Mouse (Mus musculus): Measurements from ENCODE around the gene Pomgnt2.

DNA sequence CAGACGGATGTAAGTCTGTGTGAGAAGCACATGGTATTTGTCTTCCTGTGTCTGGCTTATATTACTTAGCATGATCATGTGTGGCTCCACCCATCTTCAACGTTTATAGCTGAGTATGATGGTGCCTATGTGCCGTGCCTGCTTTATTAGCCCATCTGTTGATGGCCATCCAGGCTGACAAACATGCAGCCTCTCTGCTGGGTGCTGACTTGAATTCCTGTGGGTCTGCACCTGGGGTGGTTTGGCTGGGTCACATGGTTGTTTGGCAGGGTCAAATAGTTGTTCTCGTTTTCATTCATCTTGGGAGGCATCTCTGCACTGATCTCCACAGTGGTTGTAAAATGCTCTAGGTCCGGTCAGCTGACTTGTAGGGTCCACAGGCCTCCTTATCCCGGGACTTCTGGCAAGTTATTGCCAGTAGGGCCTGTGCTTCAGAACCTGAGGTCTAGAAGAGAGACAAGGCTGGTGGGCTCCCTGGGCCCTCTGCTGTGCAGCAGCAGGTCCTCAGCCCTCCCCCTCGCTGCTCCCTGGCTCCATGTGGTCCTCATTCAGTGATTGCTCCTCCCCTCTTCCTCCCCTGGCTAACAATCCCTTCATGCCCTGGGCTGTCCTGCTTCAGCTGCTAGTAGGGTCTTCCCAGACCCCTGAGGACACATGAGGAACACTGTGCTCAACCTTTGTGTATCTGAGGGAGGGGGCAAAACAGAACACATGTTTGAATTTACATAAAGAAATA is 29.1 kb upstream of the Pomgnt2 start:
- no peak for TF ChIP-seq NANOG (IDR thresholded peaks at IDR 0.05; ENCODE audit: borderline replicate concordance, low read length)
- no peak for TF ChIP-seq CTCF (conservative IDR thresholded peaks at IDR 0.05; ENCODE audit: low read length)
